Mouse (Mus musculus) thymus, adult 18-20 months (tissue): ENCODE results near the gene Tsga8.

Experiments
- DNase-seq, 2 experiments: peaks; one replicate each; pipeline ENCODE4 v3.0.0; 2022; ENCODE audit warnings: mixed read lengths in 2 of 2

Gene Tsga8

GRCm38 (mm10) chrX:83487598-83487997 is at the start of gene Tsga8:
TSS of gene Tsga8 (minus strand) at chrX:83487924.
- no peak for DNase-seq
